Mouse (Mus musculus) heart, embryonic 12.5 days (tissue): ENCODE measurements around the gene Pcyox1. TPM values are rescaled to one million over a fixed set of nuclear protein-coding genes. Genes with fewer than 3 reads are reported as not detected.

Experiments
- polyA plus RNA-seq: library from polyadenylated mRNA; unstranded; fragments of >200 nt; fragmentation: Nextera tagmentation; extraction: Ambion mirVana; gene quantifications from 2 replicates; pipeline ENCODE4 v1.2.1, GENCODE M21; 2016

Pcyox1 gene
- polyA plus RNA-seq, 1 experiment from 2014 or later, result 59.4 TPM

Other genes starting within 250 kb of the Pcyox1 start
- gene Tgfa, start 201.9 kb downstream of the Pcyox1 start, polyA plus RNA-seq, result 4.6 and 5.2 TPM in 2 replicates
- gene Fam136a, start 31.5 kb downstream of the Pcyox1 start, polyA plus RNA-seq, result 95.0 and 102 TPM in 2 replicates
- gene Snrpg, start 25.9 kb downstream of the Pcyox1 start, polyA plus RNA-seq, result 314 and 325 TPM in 2 replicates
- 140 and 158 TPM in 2 replicates for gene Tia1, start 7.1 kb upstream of the Pcyox1 start, polyA plus RNA-seq
- gene Gm44790, start 29.5 kb upstream of the Pcyox1 start, polyA plus RNA-seq, result 0.45 TPM in 1 of 2 replicates, not detected in the other
- 16.2 and 18.0 TPM in 2 replicates for gene C87436, start 41.2 kb upstream of the Pcyox1 start, polyA plus RNA-seq
- gene Pcbp1, start 129.2 kb upstream of the Pcyox1 start, polyA plus RNA-seq, result 415 and 416 TPM in 2 replicates
- 0.10 and 0.12 TPM in 2 replicates for gene Asprv1, start 231.0 kb upstream of the Pcyox1 start, polyA plus RNA-seq